Mouse (Mus musculus) gastrocnemius, adult 2 months (tissue): ENCODE results near the gene Rad51b. TPM values are rescaled to one million over a fixed set of nuclear protein-coding genes. Genes with fewer than 3 reads are reported as not detected.

Experiments
- DNase-seq: peaks from one replicate; pipeline ENCODE4 v3.0.0; 2022
- H3K27ac ChIP-seq: fragments of 200-600 bp; 2 replicates; pipeline ENCODE4 v1.8.1; 2022; ENCODE audit warnings: mild to moderate bottlenecking
- H3K4me3 ChIP-seq: fragments of 200-600 bp; 2 replicates; pipeline ENCODE4 v1.8.1; 2022; ENCODE audit warnings: mild to moderate bottlenecking, moderate library complexity
- CTCF ChIP-seq: fragments of 200-600 bp; IDR thresholded peaks from 2 replicates; pipeline ENCODE4 v1.8.1; 2022; ENCODE audit warnings: antibody characterized with exemption, mild to moderate bottlenecking, moderate library complexity
- intact Hi-C: fragments of 180-260 bp; cut with DNase I; formaldehyde crosslinking; loops from one replicate; pipeline ENCODE4 v1.15.1; 2025
- total RNA-seq, 2 experiments: library from RNA; stranded (reverse); gene quantifications; 2 replicates each; pipeline ENCODE4 v1.2.3; 2021

The Rad51b gene
- total RNA-seq, 2 experiments from 2014 or later: 0.11 TPM; not detected in 1

GRCm38 (mm10) chr12:79687683-79688386 lies 390.8 kb downstream of the Rad51b start:
- intact Hi-C loops: no loop called here
- DNase-seq: no peak

GRCm38 (mm10) chr12:79689299-79689698 lies 392.2 kb downstream of the Rad51b start:
- Histone ChIP-seq H3K4me3 (no peak overlapping the region), H3K27ac (no peak overlapping the region)
- intact Hi-C loops: no loop called here
- no peak for DNase-seq
- TF ChIP-seq CTCF: no peak

More at GRCm38 (mm10) chr12:79687683-79688386, 390.8 kb downstream of the Rad51b start:
- H3K4me3 ChIP-seq: no peak overlapping the region
- H3K27ac ChIP-seq: no peak overlapping the region
- TF ChIP-seq CTCF: no peak

GRCm38 (mm10) chr12:79691929-79692862 lies 395.1 kb downstream of the Rad51b start:
- no peak overlapping the region for H3K4me3 ChIP-seq
- no peak for TF ChIP-seq CTCF
- DNase-seq: no peak
- H3K27ac ChIP-seq: no peak overlapping the region
- intact Hi-C loops: no loop called here

- no peak overlapping the region for H3K4me3 ChIP-seq
- TF ChIP-seq CTCF: no peak
- no peak for DNase-seq
- no peak overlapping the region for H3K27ac ChIP-seq
- intact Hi-C loops: no loop called here
Observed at GRCm38 (mm10) chr12:79695832-79696434, 398.9 kb downstream of the Rad51b start.

GRCm38 (mm10) chr12:79703555-79703954 lies 406.5 kb downstream of the Rad51b start:
- no peak for TF ChIP-seq CTCF
- Histone ChIP-seq H3K4me3 (no peak overlapping the region), H3K27ac (no peak overlapping the region)
- intact Hi-C loops: no loop called here
- no peak for DNase-seq

- H3K4me3 ChIP-seq: no peak overlapping the region
- no peak for DNase-seq
- intact Hi-C loops: no loop called here
- no peak overlapping the region for H3K27ac ChIP-seq
- no peak for TF ChIP-seq CTCF
Observed at GRCm38 (mm10) chr12:79705501-79706266, 408.6 kb downstream of the Rad51b start.

GRCm38 (mm10) chr12:79707565-79708422 lies 410.7 kb downstream of the Rad51b start:
- H3K4me3 ChIP-seq: no peak overlapping the region
- DNase-seq: no peak
- TF ChIP-seq CTCF: no peak
- peak overlapping the region; percentile 68 for H3K27ac ChIP-seq
- intact Hi-C loops: no loop called here

- peak; percentile 52 for DNase-seq
- Histone ChIP-seq H3K27ac (peak overlapping the region; percentile 68), H3K4me3 (no peak overlapping the region)
- intact Hi-C loops: no loop called here
- TF ChIP-seq CTCF: no peak
Observed at GRCm38 (mm10) chr12:79708423-79708733, 411.3 kb downstream of the Rad51b start.

- no peak for DNase-seq
- intact Hi-C loops: no loop called here
- Histone ChIP-seq H3K4me3 (no peak overlapping the region), H3K27ac (no peak overlapping the region)
- no peak for TF ChIP-seq CTCF
Observed at GRCm38 (mm10) chr12:79713286-79713685, 416.2 kb downstream of the Rad51b start.

- no peak for TF ChIP-seq CTCF
- H3K27ac ChIP-seq: no peak overlapping the region
- intact Hi-C loops: no loop called here
- no peak for DNase-seq
- H3K4me3 ChIP-seq: no peak overlapping the region
Observed at GRCm38 (mm10) chr12:79714484-79714883, 417.4 kb downstream of the Rad51b start.

GRCm38 (mm10) chr12:79715506-79716345 lies 418.6 kb downstream of the Rad51b start:
- intact Hi-C loops: no loop called here
- no peak for TF ChIP-seq CTCF
- no peak for DNase-seq
- H3K27ac ChIP-seq: peak overlapping the region; percentile 43; the same call in 1 of the 2 replicates
- H3K4me3 ChIP-seq: no peak overlapping the region
